Mouse (Mus musculus) mouse trophoblast stem cell (cell line): ENCODE data around the gene Wdr19.

Experiments used
- in situ Hi-C, 2 experiments: fragments of 300-500 bp; cut with MseI, MboI; formaldehyde crosslinking; loops; 2 replicates in 1 of 2; 3 replicates in 1 of 2; pipeline ENCODE4 v1.15.1; 2025

Wdr19 gene

DNA sequence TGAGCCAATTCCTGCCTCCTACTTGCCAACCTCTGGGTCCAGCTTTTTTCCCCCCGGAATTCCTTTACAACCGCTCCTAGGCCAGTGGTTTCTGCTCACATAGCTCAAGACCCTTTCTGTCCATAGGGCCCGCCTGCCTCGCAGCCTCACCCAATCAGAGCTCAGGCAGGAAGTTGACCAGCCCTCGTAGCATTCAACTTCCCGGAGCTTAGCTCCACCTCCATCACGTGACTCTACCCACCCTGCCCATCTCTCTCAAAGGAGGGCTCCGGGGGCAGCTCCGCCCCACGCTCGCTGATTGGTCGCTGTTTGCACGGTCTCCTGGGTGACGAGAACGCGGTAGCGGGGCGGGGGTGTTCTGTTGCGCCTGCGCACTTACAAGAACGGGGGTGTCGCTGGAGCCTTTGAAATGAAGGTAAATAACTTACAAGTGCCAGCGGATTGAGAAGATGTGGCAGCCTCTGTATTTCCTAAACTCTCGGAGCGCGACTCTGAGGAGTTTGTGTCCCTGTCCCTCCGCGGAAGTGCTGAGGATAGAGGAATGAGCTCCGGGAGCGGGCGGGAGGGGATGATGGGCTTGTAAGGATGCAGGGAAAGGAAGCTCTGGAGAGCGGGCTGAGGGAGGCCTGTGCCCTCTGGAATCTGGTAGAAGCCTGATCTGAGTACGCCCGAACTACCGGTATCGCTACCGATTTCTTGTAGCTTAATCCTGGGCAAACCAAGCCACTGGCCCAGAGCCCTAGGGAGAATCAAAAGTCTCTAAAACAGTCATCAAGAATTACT, at the start of gene Wdr19:
TSS of gene Wdr19 (plus strand) at position 351 of the 783 bp plus-strand sequence.
- in situ Hi-C loops: no loop called here

DNA sequence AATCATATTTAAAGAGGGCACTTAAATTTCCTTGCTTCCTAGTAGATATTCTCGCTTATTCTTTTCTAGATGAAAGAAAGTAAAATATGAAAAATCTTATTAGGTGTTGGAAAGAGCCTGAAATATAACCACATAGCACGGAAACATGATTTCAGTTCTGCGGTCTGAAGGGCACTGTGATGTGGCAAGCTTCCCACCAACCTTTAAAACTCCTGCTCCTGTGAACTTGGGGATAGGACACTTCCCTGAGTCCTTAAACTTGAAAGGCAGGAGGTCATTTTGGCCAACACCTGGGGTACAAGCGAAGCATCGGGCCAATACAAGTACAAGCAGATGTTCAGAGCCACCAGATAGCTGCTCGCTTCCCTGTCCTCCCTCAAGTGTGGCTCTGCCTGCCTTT, 49.8 kb upstream of the Wdr19 start:
- in situ Hi-C loops: no loop called here

DNA sequence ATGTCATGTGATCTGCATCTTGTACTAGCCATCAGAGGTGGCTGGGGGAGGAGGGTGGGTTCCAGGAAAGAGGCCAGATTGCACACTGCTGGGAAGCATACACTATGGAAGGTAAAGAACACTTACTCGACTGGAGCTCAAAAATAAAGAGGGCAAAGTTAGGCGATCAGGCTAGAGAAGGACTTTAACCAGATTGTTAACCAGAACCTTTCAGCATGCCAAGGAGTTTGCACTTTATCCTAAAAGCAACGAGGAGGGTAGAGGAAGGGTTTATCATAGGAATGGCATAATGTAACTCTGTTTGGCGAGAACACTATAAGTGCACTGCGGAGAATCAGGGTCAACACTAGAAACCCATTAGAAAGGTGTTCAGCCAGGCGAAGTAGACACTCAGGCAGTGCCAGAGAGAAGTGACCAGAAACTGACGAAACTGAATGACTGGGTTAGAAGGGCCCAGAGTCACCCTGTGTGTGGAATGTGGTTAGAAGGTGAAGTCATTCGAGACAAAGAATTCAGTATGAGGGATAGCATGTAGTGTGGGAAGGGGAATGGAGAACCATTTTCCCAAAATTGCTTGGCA, 49.0 kb upstream of the Wdr19 start:
- in situ Hi-C loops: no loop called here

DNA sequence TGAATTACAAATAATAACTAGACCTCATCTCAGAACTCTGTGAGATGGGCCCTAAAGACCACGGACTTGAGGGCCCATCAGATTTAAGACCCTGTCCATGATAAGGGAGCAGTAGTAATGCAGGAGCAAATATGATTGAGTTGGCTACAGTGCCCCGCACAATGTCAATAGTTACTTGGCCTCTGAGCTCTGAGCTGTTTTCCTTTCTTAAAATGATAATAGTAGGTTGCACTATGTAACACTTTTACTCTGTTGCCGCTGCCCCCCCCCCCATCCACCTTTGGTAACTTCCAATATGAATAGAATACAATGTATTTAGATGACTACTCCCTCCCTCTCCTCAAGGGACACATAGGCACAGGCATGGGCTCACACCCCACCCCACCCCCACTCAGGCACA, 48.2 kb upstream of the Wdr19 start:
- in situ Hi-C loops: no loop called here

DNA sequence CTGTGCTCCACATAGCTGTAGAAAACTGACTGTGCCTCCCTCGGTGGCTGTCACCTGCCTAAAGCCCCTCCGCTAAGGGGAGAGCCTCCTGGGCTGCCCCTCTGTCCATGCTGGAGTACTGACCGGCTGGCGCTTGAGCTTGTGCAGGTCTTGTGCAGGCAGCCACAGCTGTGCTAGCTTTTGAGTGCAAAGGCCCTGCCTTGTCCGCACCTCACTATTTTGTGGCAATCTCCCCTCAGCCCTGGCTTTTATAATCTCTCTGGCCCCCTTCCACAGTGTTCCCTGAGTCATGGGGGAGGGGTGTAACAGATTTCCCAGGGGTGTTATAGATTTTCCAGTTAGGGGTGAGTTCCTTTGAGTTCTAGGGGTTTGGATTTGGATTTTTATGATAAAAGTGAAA, 47.7 kb upstream of the Wdr19 start:
- in situ Hi-C loops: no loop called here

DNA sequence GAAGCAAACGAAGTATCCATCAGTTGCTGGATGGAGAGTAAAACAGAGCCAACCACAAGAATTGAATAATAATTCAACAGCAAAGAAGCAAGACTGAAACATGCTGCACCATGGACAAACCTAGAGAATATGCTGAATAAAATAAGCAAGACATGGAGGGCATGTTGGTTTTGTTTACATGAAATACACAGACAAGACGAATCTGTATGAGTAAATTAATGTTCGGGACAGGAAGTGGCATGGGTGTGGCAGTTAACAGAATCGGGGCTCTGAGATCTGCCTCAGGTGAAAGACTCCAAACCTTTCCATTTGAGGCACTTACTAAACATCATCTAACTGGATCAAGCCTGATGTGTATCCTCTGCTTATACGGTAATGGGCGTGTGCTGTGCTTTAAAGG, 45.2 kb upstream of the Wdr19 start:
- in situ Hi-C loops: no loop called here

DNA sequence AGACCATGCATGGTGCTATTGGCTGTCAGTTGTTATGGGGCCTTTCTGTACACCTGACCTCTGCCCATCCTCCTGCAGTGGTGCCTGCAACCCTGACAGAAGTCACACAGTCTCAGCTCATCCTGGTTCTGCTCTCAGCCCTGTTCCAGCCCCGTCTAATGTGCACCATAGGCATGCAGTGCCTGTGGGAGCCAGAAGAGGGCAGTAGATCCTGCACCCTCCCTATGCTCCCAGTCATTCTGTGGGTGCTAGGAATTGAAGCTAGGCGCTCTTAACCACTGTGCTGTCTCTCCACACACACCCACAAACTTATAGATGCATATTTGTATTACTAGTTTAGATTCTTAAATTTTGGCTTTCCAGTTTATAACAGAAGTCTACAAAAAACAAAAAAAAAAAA, 42.6 kb upstream of the Wdr19 start:
- in situ Hi-C loops: no loop called here

DNA sequence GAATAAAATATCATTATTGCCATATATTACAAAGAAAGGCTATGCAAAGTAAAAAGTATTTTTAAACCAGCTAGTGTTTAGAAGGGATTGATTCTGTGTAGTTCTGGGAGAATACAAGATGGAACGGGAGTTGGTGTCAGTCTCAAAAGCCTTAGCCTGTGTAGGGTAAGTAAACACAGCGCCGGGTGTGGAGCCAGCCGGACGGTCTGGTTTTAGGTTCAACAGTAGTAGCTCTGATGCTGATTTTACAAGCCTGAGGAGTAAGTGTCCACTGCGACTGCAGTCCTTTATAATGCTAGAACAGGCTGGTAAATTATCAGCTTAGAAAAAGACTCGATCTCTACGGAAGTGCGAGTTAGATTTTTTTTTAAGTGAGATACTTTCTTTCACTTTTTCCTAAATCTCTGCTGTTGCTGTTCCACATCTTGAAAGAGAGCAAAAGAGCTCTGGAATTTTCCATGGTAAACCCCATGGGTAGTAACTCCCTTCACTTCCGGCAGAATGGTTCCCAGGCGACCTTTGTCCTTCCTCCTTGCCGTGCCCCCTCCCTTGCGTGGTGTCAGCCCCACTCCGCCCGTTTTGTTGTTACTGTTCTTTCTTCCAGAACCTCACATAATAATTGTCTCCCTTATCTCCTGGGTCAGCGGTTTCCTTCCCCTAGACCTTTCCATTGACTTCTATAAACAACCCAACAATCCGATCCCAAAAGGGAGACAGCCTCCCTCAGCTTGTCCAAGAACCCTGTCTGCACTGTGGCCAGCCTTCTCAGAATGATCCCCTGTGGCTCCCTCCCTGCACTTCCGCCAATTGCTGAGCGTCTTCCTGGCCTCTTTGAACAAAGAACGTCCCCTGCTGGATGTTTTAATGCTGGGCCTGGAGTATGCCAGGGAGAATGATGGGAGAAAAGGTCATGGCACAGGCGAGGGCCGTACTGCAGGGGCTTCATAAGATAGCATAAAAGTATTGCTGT, 41.8 kb upstream of the Wdr19 start:
- in situ Hi-C loops: no loop called here

DNA sequence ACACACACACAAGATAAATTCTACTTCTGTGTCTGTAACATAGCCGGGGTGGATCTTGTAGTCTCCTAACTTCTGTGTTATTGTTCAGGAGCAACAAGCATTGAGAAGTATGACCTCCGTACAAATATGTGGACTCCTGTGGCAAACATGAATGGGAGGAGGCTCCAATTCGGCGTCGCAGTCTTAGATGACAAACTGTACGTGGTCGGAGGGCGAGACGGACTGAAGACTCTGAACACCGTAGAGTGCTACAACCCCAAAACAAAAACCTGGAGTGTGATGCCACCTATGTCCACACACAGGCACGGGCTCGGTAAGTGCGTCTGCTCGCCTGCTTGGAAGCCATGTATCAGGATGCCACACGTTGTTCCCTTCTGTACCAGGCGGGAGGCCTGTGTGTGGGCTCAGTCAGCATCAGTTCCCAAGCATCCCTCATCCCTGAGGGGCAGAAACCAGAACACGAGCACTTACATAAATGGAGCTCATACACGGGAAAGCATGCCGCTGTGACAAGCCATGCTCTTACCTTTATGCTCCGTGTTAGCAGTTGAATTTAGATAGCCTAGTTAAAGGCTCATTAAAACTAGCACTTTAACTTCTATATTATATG, 40.7 kb upstream of the Wdr19 start:
- in situ Hi-C loops: no loop called here

DNA sequence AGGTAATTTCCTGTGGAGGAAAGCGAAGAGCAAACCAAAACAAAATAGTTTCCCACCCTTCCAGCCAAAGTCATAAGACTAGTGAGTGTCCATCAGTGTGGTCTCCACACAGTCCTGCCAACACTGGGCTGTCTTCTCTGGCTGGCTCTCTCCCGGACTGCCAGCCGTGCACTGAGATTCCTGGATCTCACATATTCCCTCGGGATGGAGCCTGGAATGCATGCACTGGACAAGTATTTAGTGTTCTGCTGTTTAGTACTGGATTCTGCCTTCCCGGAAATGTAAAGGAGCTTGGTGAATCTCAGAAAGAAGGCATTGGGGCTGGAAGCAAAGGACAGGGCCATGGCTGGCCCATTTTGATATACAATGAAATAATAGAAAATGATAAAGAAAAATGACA, 36.5 kb upstream of the Wdr19 start:
- in situ Hi-C loops: no loop called here

DNA sequence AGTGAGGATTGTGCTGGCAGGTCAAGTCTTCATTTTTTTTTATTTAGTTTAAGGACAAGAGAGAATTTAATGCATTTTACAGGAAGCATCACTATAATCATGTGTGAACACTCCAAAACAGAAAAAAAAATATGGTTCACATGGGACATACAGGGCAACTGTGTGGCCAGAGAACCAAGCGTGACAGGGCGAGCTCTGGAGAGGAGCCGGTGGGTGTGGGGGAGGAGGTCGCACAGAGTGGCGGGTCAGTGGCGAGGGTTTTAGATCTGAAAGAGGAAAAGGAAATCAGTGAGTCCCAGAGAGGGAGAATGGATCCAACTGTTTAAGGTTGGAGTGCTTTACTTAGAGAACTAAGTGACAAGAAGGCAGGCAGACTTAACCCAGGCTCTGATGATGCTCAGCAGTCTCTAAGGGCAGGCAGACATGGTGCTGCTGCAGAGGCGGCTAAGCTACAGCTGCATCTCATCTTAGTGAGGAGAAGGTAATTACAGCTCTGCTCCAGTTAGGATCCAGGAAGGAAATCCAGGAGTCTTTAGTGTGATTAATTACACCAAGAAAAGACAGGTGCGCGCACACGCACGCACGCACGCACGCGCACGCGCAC, 35.9 kb upstream of the Wdr19 start:
- in situ Hi-C loops: no loop called here

DNA sequence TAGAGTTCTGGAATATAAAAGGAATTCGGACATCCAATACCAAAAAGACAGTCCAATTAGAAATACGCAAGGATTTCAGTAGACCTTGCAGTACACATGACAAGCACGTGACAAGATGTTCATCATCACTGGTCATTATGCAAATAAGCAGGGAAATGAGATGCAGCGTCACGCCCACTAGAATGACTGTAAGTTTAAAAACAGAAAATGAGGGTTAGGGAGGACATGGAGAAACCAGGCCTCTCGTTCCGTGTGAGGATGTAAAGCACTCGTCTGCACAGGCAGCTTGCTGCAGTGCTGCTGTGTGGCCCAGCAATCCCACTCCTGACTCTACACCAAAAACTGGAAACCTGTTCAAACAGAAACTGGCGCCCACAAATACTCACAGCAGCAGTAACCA, 29.3 kb upstream of the Wdr19 start:
- in situ Hi-C loops: no loop called here

DNA sequence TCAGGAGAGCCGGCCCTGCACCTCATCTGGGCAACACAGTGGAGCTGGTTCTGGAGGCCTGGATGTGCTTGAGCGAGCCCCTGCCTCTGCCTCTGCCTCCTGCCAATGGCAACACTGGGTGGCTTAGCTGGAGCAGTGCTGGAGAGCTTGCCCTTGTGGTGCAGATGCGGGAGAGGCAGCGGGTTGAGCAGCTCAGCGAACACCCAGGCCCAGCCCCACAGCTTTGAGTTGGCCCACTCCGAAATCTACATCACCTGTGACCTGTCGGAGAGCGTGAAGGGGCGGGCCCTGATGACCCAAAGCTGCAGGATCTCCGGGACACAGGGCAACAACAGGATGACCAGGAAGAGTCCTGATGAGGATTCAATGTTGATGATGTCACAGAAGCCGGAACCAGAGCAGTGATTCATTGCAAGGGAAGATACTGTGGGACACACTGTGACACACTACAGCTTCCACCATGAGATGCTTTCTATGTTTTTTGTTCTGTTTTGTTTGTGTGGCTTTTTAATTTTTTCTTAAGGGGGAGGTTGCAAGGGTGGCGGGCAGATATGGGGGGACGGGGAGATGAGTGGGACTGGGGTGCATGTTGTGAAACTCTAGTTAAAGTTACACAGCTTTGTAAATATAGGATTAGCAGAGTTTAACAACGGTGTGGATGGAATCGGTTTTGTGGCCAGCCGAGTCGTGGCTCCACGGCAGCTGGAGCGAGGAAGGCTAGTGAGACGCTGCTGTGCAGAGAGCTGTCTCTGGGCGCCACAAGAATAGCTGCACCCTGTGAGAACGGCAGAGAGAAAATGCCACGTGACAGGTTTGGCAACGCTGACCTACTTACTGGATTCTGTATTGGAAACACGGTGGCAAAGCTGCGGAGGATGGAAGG, 24.2 kb upstream of the Wdr19 start:
- in situ Hi-C loops: no loop called here

DNA sequence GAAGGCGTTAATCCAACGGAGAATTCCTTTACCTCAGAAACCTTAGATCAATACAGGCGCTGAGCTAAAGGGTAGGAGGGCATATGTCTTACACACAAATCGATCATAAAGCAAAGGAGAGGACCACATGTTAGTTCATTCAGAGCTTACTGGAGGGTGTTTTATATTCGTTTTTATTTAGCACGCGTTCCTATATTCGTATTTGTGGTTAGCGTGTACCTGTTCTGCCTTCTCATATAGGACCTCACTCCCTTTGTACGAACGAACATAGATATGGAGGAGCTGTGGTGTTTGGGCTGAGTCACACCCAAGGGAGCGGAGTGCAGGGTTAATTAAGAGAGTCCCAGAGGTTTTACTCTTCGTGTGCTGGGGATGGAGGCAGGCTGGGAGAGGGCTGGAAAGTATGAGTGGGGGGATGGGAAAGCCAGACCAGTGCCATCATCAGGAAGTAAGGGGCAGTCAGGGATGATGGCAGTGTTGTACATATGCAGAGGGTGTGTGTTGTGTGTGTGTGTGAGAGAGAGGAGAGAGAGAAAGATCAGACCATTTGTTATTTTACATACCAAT, 23.5 kb upstream of the Wdr19 start:
- in situ Hi-C loops: no loop called here

DNA sequence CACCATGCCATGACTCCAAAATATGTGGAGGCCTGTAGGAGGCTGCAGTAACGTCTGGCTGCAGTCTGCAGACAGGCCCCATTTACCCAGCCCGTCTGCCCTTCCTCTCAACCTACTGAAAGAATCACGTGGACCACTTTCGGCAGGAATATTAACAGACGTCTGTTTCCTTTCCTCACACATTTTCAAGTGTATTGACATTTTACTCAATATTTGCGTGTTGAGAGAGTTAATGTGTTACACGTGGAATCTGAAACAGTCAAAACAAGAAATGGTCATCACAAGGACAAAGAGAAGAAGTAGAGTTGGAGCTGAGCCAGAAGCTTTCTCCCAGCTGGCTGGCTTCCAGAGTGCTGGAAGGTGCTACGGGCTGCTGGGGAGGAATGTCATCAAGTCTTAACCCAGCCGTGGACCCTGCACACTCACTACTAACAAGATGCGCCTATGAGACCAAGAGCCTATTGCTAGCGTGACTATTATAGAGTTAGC, 22.4 kb upstream of the Wdr19 start:
- in situ Hi-C loops: no loop called here

DNA sequence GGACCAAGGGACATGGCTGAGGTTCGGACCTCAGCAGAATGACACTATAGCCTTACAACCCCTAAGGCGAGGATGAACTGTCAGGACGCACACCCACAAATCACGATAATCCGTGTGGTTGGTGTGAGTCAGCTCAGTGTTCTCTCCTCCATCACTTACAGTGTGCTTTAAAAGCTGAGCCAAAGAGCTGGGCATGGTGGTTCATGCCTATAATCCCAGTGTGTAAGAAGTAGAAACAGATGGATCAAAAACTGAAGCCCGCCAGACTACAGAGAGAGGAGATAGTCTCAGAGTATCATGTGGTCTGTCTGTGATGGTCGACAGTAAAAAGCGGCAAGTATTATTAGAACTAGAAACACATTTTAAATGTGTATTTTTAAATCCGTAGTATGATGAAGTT, 21.0 kb upstream of the Wdr19 start:
- in situ Hi-C loops: no loop called here

DNA sequence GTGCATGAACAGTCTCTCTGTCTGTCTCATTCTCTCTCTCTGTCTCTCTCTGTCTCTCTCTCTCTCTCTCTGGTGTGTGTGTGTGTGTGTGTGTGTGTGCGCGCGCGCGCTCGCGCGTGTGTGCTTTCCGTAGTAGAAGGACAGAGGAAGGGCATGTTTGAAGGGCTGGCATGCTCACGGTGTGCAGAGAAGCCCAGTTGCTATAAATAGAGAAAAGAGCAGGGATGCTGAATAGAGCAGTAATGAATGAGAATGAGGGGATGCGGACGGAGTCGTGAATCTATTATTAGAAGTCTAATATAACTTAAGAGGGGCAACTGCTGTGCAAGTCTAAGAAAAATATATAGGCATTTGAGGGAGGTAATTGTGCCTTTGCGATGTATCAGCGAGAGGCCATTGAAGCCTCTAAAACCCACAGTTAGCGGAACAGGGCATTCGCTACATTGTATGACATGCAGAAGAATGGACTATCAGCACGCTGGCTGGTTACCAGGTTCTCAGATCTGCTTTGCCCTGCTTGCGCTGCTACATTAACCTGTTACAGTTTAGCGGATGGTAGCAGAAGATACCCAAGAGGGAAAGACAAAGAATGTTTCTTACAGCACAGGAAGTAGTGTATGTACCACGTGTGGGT, 18.2 kb upstream of the Wdr19 start:
- in situ Hi-C loops: no loop called here

DNA sequence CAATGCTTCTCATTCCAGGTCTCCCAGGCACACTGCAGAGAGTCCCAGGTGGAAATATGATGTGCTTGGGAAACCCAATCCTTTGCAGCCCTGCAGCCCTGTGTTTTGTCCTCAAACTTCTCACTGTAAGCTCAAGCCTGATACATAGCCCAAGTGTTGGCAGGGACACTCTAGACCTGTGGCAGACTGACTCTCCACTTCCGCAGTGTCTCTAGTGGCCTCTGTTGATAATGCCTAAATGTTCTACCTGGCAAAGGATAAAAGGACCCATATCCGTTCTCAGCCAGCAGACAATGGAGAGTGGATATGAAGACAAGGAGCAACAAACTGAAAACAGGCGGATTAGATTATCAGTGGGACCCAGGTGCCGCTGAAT, 17.7 kb upstream of the Wdr19 start:
- in situ Hi-C loops: no loop called here

DNA sequence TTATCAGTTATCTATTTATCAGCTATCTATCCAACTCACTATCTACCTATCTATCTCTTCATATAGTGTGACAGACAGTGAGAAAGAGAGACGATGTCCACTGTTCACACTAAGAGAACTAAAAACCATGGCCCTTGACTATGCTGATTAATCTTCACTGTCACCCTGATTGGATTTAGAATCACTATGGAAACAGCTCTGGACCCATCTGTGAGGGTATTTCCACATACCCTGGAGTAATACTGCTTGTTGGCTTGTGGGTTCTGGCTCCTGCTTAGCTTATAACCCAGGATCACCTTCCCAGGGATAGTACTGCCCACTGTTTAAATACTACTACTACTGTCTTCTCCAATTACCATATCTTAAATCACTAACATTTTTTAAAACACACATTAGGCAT, 17.2 kb upstream of the Wdr19 start:
- in situ Hi-C loops: no loop called here

DNA sequence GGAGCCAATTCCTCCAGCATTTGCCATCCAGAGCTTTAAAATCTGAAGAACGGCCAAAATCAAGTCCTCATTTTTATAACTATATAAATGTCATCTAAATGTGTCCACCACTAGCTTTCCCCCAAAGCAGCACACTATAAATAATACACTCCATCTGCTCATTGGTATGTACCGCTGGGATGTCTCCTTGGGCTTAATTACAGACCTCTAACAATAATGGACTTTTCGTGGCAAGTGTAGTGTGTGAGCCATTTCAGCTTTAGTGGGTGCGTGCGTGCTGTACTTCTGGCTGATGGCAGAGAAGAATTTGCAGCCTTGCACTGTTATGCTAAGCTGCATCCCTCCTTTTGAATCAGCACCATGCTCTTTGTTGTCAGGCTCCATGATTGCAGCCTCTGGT, 7.9 kb upstream of the Wdr19 start:
- in situ Hi-C loops: no loop called here
